Mouse (Mus musculus) urinary bladder, postnatal 25 days (tissue): ENCODE results near the gene Myrf.
"Not testable (repeated sequence)": the region's sequence is repeated elsewhere in the genome, so short reads cannot be mapped to it uniquely, and the experiment has no call there.

Experiments used
- DNase-seq: peaks from one replicate; pipeline ENCODE4 v3.0.0; 2022; ENCODE audit warnings: low spot score

Gene Myrf

GRCm38 (mm10) chr19:10176477-10176876, 64.1 kb downstream of the Myrf start:
- DNase-seq: no peak

DNA sequence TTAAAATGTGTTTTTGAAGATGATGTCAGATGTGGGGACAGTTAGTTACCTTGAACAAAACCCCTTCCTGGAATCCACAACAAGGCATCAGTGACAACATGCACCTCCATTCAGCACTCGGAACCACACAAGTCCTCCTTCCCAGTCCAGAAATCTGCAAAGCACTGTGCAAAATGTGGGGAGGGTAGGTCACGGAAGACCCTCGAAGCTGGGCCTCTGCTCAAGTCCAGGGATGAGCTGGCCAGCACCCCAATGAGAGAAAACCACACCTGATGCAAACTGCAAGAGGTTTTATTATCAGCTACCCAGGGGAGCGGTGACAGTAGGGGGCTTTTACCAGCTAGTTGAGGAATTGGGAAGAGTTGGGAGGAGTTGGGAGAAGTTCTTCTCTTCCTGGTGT, 65.6 kb downstream of the Myrf start:
- DNase-seq: no peak

- no peak for DNase-seq
Measured at GRCm38 (mm10) chr19:10173844-10174539, 66.6 kb downstream of the Myrf start.

GRCm38 (mm10) chr19:10173116-10173718, 67.3 kb downstream of the Myrf start:
- no peak for DNase-seq

- DNase-seq: no peak
Measured at GRCm38 (mm10) chr19:10171846-10172245, 68.7 kb downstream of the Myrf start.

GRCm38 (mm10) chr19:10171359-10171758, 69.2 kb downstream of the Myrf start:
- no peak for DNase-seq

GRCm38 (mm10) chr19:10170466-10170865, 70.1 kb downstream of the Myrf start:
- DNase-seq: no peak

DNA sequence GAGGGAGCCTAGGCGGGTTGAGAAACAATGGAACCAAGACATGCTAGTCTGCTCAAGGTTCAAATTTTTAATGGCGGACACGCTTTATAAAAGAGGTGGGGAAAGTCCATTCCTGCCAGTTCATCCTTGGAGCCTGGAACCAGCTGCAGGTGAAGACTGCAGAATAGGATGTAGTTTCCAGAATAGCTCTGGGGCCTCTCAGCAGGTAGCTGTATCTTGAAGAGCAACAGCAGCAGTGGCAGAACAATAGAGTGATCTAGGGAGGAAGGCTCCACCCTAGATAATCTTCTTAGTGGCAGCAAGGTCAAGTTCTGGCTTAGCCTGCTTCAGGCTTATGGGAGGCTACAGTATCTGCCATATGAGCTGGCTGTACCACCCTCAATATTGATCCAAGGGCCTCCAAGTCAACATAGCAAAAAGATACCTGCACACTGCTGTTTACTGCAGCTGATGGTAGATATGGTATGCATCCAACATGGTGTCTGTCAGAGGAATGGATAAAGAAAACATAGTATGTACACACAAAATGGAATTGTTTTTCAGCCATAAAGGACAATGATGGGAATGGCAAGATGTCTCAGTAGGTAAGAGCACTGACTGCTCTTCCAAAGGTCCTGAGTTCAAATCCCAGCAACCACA, 70.7 kb downstream of the Myrf start:
- DNase-seq: not testable (repeated sequence)

GRCm38 (mm10) chr19:10169179-10169578, 71.4 kb downstream of the Myrf start:
- DNase-seq: no peak

- DNase-seq: no peak
Measured at GRCm38 (mm10) chr19:10168441-10168840, 72.1 kb downstream of the Myrf start.

- DNase-seq: no peak
Measured at GRCm38 (mm10) chr19:10167951-10168350, 72.6 kb downstream of the Myrf start.

- DNase-seq: no peak
Measured at GRCm38 (mm10) chr19:10167112-10167511, 73.4 kb downstream of the Myrf start.

DNA sequence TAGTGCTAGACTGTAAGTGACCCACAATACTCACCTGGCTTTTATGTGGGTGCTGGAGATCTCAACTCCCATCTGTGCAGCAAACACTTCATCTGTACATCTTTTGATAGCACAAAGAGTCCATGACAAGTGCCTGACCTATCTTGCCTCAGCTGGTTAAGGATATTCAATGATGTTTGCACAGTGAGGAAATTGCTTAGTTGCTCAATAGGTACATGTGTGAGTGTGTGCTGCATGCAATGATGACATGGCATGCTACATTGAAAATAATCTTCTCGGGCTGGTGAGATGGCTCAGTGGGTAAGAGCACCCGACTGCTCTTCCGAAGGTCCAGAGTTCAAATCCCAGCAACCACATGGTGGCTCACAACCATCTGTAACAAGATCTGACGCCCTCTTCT, 74.6 kb downstream of the Myrf start:
- not testable (repeated sequence) for DNase-seq

DNA sequence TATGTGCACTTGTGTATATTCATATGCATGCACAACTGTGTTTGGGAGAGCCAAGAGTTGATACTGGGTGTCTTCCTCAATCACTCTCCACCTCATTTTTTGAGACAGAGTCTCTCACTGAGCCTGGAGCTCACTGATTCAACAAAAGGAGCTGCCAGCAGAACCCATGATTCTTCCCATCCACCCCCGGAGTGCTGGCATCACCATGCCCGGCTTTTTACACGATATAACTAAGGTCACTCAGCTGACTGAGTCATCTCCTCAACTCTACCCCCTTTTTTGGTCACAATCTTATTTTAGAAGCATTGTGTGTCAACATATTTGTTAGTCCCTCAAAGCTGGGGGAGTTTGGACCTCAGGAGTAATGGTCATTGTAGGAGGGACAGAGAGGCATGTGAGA, 76.7 kb downstream of the Myrf start:
- DNase-seq: no peak
